Mouse (Mus musculus) layer of hippocampus, adult 2 months (tissue): Measurements from ENCODE around the gene Olfr67. TPM values are rescaled to one million over a fixed set of nuclear protein-coding genes. Genes with fewer than 3 reads are reported as not detected.
A peak's percentile ranks its signal among the peaks of the same experiment; 100 is the strongest.
"Not testable (repeated sequence)": the region's sequence is repeated elsewhere in the genome, so short reads cannot be mapped to it uniquely, and the experiment has no call there.

ENCODE experiments used
- DNase-seq, 2 experiments: peaks; one replicate each; pipeline ENCODE4 v3.0.0; 2022; ENCODE audit warnings: low spot score in 2 of 2
- H3K27ac ChIP-seq: fragments of 200-600 bp; 2 replicates; pipeline ENCODE4 v1.8.1; 2022
- H3K4me3 ChIP-seq: fragments of 200-600 bp; 2 replicates; pipeline ENCODE4 v1.8.1; 2022; ENCODE audit warnings: mild to moderate bottlenecking
- CTCF ChIP-seq: fragments of 200-600 bp; conservative IDR thresholded peaks from 2 replicates; pipeline ENCODE4 v1.8.1; 2022; ENCODE audit warnings: antibody characterized with exemption, mild to moderate bottlenecking, moderate library complexity
- total RNA-seq, 2 experiments: library from RNA; stranded (reverse); gene quantifications; 2 replicates each; pipeline ENCODE4 v1.2.3; 2021

The Olfr67 gene
- total RNA-seq, 2 experiments from 2014 or later: not detected

- no peak for DNase-seq
- TF ChIP-seq CTCF: no peak
- no peak overlapping the region for H3K27ac ChIP-seq
- no peak overlapping the region for H3K4me3 ChIP-seq
Measured at GRCm38 (mm10) chr7:103810296-103810695, 18.7 kb upstream of the Olfr67 start.

DNA sequence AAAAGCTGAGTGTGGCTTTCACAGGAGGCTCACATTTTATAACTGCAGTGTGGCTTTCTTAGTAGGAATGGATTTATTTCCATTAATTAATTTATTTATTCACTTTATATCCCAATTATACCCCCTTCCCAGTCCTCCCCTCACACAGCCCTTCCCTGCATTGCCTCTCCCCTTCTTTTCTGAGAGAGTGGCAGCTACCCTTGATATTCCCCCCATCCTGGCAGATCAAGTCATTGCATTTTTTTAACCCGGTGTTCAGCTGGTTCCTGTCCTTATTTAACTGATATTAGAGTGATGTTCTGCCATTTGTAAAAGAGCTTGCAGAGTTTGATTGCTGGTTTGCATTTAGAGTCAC, 18.2 kb upstream of the Olfr67 start:
- TF ChIP-seq CTCF: no peak
- no peak for DNase-seq
- Histone ChIP-seq H3K27ac (no peak overlapping the region), H3K4me3 (no peak overlapping the region)

DNA sequence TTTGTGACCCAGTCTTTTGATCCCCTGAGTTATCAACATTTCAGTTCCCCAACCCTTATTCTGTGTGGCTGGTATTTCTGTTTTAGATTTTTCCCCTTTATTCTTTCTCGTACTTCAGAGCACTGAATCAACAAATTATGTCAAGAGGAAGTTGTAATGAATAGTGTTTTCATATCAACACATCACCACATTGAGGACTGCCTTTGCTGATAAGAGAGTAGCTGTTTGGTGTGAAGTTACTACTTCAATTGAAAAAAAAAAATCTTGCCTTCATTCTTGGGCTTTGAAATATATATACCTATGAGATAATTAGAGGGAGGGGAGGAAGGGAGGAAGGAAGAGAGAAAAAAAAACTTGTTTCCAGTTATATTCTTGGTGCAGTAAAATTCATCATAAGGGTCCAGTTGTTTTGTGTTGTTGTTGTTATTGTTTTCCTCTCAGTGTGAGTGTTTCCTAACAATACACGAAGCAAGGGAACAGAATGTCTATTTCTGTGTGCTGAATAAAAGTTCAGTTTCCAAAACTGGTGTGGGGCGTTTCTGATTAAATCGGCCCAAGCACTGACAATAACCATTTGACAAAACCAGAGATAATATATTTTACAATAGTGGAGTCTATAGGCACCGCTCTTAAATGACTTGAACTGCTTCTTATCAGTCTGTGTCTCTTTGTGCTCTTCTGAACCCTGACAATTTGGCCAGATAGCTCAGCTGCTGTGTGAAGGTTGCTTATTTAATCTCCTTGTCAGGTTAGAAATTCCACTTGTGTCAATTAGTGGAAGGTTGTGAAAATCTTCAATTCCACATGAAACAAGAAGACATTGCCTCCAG, 17.6 kb upstream of the Olfr67 start:
- DNase-seq: no peak
- Histone ChIP-seq H3K4me3 (no peak overlapping the region), H3K27ac (no peak overlapping the region)
- TF ChIP-seq CTCF: no peak

- H3K27ac ChIP-seq, DNase-seq, H3K4me3 ChIP-seq: not testable (repeated sequence)
Measured at GRCm38 (mm10) chr7:103808120-103808519, 16.5 kb upstream of the Olfr67 start.

GRCm38 (mm10) chr7:103806856-103807255, 15.2 kb upstream of the Olfr67 start:
- Histone ChIP-seq H3K27ac (no peak overlapping the region), H3K4me3 (no peak overlapping the region)
- TF ChIP-seq CTCF: peak; percentile 83
- peak; percentile 4 to 40 for DNase-seq

GRCm38 (mm10) chr7:103792669-103793388, 1.2 kb upstream of the Olfr67 start:
- Histone ChIP-seq H3K27ac (no peak overlapping the region), H3K4me3 (no peak overlapping the region)
- DNase-seq: no peak
- peak; percentile 42 for TF ChIP-seq CTCF

DNA sequence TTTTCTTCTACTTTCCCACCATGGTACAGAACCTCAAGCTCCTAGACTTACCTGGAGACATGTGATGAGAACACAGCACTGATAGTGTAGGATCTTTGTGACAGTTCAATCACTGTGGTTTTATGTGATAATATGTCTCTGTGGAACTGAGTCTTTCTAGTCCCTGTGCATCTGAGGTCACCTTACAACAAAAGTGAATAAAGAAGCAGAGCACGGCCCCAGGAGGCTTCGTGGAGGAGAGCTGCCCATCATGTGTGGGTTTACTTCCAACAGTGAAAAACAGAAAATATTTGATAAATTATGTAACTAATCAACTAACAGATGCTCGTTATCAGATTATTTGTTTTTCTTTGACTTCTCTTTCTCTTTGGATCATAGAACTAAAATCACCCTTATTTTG, 12.0 kb downstream of the Olfr67 start, which contains the start of gene Olfr68:
Gene Olfr68 (minus strand): TSS at position 101 of the 400 bp plus-strand sequence.
- TF ChIP-seq CTCF: no peak
- DNase-seq: no peak
- H3K4me3 ChIP-seq: no peak within 1 kb of the TSS
- no peak within 1 kb of the TSS for H3K27ac ChIP-seq

GRCm38 (mm10) chr7:103777652-103778051, 14.0 kb downstream of the Olfr67 start:
- H3K27ac ChIP-seq, H3K4me3 ChIP-seq, DNase-seq: not testable (repeated sequence)

- DNase-seq: no peak
- H3K4me3 ChIP-seq: no peak within 1 kb of the TSS
- H3K27ac ChIP-seq: no peak within 1 kb of the TSS
- TF ChIP-seq CTCF: no peak
Measured at GRCm38 (mm10) chr7:103771494-103771893, 20.1 kb downstream of the Olfr67 start, which contains the start of gene Olfr69. Olfr69 (minus strand) TSS chr7:103771594.

DNA sequence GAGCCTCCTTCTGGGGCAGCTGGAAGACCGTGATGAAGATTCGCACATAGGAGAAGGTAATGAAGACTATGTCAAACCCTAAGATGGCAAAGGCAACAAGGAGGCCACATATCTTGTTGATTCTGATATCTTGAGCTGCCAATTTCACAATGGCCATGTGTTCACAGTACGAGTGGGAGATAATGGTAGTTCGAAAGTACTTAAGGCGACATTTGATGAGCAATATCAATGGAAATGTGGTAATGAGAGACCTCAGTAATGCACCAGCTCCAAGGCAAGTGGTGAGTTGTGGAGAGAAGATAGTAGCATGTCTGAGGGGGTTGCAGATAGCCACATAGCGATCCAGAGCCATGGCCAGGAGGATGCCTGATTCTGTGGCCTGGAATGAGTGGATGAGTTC, 23.9 kb downstream of the Olfr67 start:
- not testable (repeated sequence) for DNase-seq, H3K27ac ChIP-seq, H3K4me3 ChIP-seq

GRCm38 (mm10) chr7:103762212-103762611, 29.4 kb downstream of the Olfr67 start:
- H3K27ac ChIP-seq, DNase-seq, H3K4me3 ChIP-seq: not testable (repeated sequence)

- DNase-seq: no peak
- no peak for TF ChIP-seq CTCF
- Histone ChIP-seq H3K27ac (no peak within 1 kb of the TSS), H3K4me3 (no peak within 1 kb of the TSS)
Measured at GRCm38 (mm10) chr7:103757233-103757632, 34.4 kb downstream of the Olfr67 start, which contains the start of gene Olfr630. Olfr630 (minus strand) TSS chr7:103757333.

DNA sequence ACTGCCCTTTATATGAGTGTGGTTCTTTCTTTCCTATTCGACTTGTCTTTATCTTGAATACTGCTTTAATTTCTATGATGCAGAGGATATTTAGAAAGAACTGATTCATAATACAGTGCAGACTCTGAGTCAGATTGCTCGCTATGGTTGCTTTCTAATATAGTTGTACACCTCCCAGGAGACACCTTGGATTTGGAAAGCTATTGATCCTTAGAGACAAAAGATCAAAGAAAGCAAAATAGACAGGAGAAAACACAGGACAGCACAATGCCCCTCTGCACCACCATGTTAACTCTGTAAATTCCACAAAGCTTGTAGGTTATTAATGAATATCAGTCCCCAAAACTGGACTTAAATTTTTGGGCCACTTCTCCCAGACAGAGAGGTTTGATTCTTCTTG, 46.8 kb downstream of the Olfr67 start, which contains the start of gene Olfr629:
Gene Olfr629 (minus strand): TSS at position 101 of the 400 bp plus-strand sequence.
- TF ChIP-seq CTCF: no peak
- DNase-seq: no peak

More for the DNA sequence above, 46.8 kb downstream of the Olfr67 start, which contains the start of gene Olfr629:
- Histone ChIP-seq H3K4me3 (no peak within 1 kb of the TSS), H3K27ac (no peak within 1 kb of the TSS)

Other genes starting within 250 kb of the Olfr67 start
- not detected for gene Olfr612, start 249.1 kb downstream of the Olfr67 start, total RNA-seq
- not detected for gene Olfr613, start 243.7 kb downstream of the Olfr67 start, total RNA-seq
- gene Olfr615, start 235.7 kb downstream of the Olfr67 start, total RNA-seq: not detected
- not detected for gene Olfr616, start 222.7 kb downstream of the Olfr67 start, total RNA-seq
- not detected for gene Olfr617, start 218.8 kb downstream of the Olfr67 start, total RNA-seq
- gene Olfr618, start 201.7 kb downstream of the Olfr67 start, total RNA-seq: not detected
- not detected for gene Olfr619, start 191.2 kb downstream of the Olfr67 start, total RNA-seq
- not detected for gene Olfr620, start 179.3 kb downstream of the Olfr67 start, total RNA-seq
- gene Olfr622, start 149.1 kb downstream of the Olfr67 start, total RNA-seq: not detected
- gene Olfr623, start 128.1 kb downstream of the Olfr67 start, total RNA-seq: not detected
- gene Olfr624, start 120.6 kb downstream of the Olfr67 start, total RNA-seq: under 1 TPM in 1 of 2 experiments, not detected in 1; 0.08 TPM
- gene Olfr625-ps1, start 109.1 kb downstream of the Olfr67 start, total RNA-seq: not detected
- gene Olfr243, start 77.2 kb downstream of the Olfr67 start, total RNA-seq: not detected
- gene Olfr628, start 61.4 kb downstream of the Olfr67 start, total RNA-seq: not detected
- gene Olfr629, start 46.9 kb downstream of the Olfr67 start, total RNA-seq: not detected
- gene Olfr630, start 34.5 kb downstream of the Olfr67 start, total RNA-seq: not detected
- not detected for gene Olfr69, start 20.2 kb downstream of the Olfr67 start, total RNA-seq
- not detected for gene Olfr68, start 12.1 kb downstream of the Olfr67 start, total RNA-seq
- gene Hbb-bt, start 22.2 kb upstream of the Olfr67 start, total RNA-seq: 10 to 100 TPM; 30.9 to 57.0 TPM
- 100 to 1,000 TPM; 322 to 529 TPM for gene Hbb-bs, start 36.3 kb upstream of the Olfr67 start, total RNA-seq
- gene Hbb-bh2, start 48.7 kb upstream of the Olfr67 start, total RNA-seq: not detected
- gene Hbb-bh1, start 51.3 kb upstream of the Olfr67 start, total RNA-seq: not detected
- not detected for gene Hbb-y, start 61.4 kb upstream of the Olfr67 start, total RNA-seq
- not detected for gene Olfr66, start 94.4 kb upstream of the Olfr67 start, total RNA-seq
- gene Olfr64, start 102.7 kb upstream of the Olfr67 start, total RNA-seq: not detected
- gene Olfr65, start 111.7 kb upstream of the Olfr67 start, total RNA-seq: not detected
- gene Olfr631, start 137.0 kb upstream of the Olfr67 start, total RNA-seq: not detected
- not detected for gene Olfr632, start 142.5 kb upstream of the Olfr67 start, total RNA-seq
- not detected for gene Olfr633, start 152.6 kb upstream of the Olfr67 start, total RNA-seq
- gene Olfr635, start 179.3 kb upstream of the Olfr67 start, total RNA-seq: under 1 TPM; 0.05 to 0.07 TPM
- not detected for gene Olfr638, start 206.9 kb upstream of the Olfr67 start, total RNA-seq
- gene Olfr639, start 225.5 kb upstream of the Olfr67 start, total RNA-seq: under 1 TPM; 0.07 to 0.10 TPM
- not detected for gene Olfr640, start 233.8 kb upstream of the Olfr67 start, total RNA-seq
- not detected for gene Olfr641, start 243.6 kb upstream of the Olfr67 start, total RNA-seq